Mouse (Mus musculus) forebrain, embryonic 14.5 days (tissue): Measurements from ENCODE around the gene Gm9903. TPM values are rescaled to one million over a fixed set of nuclear protein-coding genes. Genes with fewer than 3 reads are reported as not detected.

Source experiments
- ATAC-seq: fragments of 200-750 bp; cut with Nextera tagmentation; 2 replicates; pipeline ENCODE4 v1.8.0; 2017; ENCODE audit warnings: mild to moderate bottlenecking, moderate library complexity
- DNase-seq: peaks from one replicate; pipeline ENCODE4 v3.0.0-alpha.2; 2015; ENCODE audit warnings: low spot score
- H3K27ac ChIP-seq: fragments of 300-500 bp; sonication (generic); 2 replicates; pipeline ENCODE4 v1.5.1; 2014; ENCODE audit warnings: low read depth, mild to moderate bottlenecking, control low read depth, low read length, moderate library complexity
- H3K27me3 ChIP-seq: fragments of 300-500 bp; sonication (generic); replicated peaks from 2 replicates; pipeline ENCODE4 v1.6.1; 2014; ENCODE audit warnings: low read length, control low read depth, mixed read lengths; ENCODE audit not compliant: control insufficient read depth, insufficient read depth
- H3K36me3 ChIP-seq: fragments of 300-500 bp; sonication (generic); 2 replicates; pipeline ENCODE4 v1.6.1; 2014; ENCODE audit warnings: low read length, control low read depth; ENCODE audit not compliant: control insufficient read depth, insufficient read depth
- H3K4me1 ChIP-seq: fragments of 300-500 bp; sonication (generic); 2 replicates; pipeline ENCODE4 v1.6.1; 2014; ENCODE audit warnings: antibody characterized with exemption, low read length, control low read depth; ENCODE audit not compliant: control insufficient read depth, insufficient read depth
- H3K4me2 ChIP-seq: fragments of 300-500 bp; sonication (generic); 2 replicates; pipeline ENCODE4 v1.6.1; 2014; ENCODE audit warnings: mild to moderate bottlenecking, control low read depth, low read length
- H3K4me3 ChIP-seq: fragments of 300-500 bp; sonication (generic); 2 replicates; pipeline ENCODE4 v1.5.1; 2014; ENCODE audit warnings: low read depth, low read length, control low read depth
- H3K9ac ChIP-seq: fragments of 300-500 bp; sonication (generic); 2 replicates; pipeline ENCODE4 v1.6.1; 2014; ENCODE audit warnings: mild to moderate bottlenecking, low read length, control low read depth, moderate library complexity
- H3K9me3 ChIP-seq: fragments of 300-500 bp; sonication (generic); replicated peaks from 2 replicates; pipeline ENCODE4 v1.6.1; 2016; ENCODE audit warnings: low read length, control low read depth, mixed read lengths; ENCODE audit not compliant: control insufficient read depth
- WGBS: fragments of 180-500 bp; shearing (Covaris S2); extraction: QIAGEN DNeasy Blood & Tissue Kit; methylation state at CpG from one replicate; pipeline ENCODE4 v1.1.7; 2014; 5-methylcytosine and 5-hydroxymethylcytosine counted together
- polyA plus RNA-seq: library from polyadenylated mRNA; unstranded; fragments of >200 nt; fragmentation: Nextera tagmentation; extraction: Ambion mirVana; gene quantifications from 2 replicates; pipeline ENCODE4 v1.2.1, GENCODE M21; 2014

Gene Gm9903
- 0.45 and 0.48 TPM in 2 replicates for polyA plus RNA-seq

GRCm38 (mm10) chr5:33629301-33629987 lies at the start of gene Gm9903, which contains the start of gene Fam53a:
Gene Gm9903, plus strand, starts transcription at chr5:33629925.
Gene Fam53a, minus strand, starts transcription at chr5:33629635.
- WGBS = under 1% methylated on average over 87 of the region's 99 CpGs
- H3K4me1 ChIP-seq = peaks cover 15% of the 10 kb centered on the region
- peak within 1 kb of the TSS; percentile 79 for H3K27ac ChIP-seq
- H3K4me2 ChIP-seq = peak within 1 kb of the TSS; percentile 91
- ATAC-seq (peak; percentile 97), DNase-seq (peak; percentile 97)
- no peaks in the 10 kb centered on the region for H3K27me3 ChIP-seq
- peak within 1 kb of the TSS; percentile 68 for H3K9ac ChIP-seq
- H3K9me3 ChIP-seq = no peaks in the 10 kb centered on the region
- peak within 1 kb of the TSS; percentile 71 for H3K4me3 ChIP-seq
- no peaks in the 10 kb centered on the region for H3K36me3 ChIP-seq

DNA sequence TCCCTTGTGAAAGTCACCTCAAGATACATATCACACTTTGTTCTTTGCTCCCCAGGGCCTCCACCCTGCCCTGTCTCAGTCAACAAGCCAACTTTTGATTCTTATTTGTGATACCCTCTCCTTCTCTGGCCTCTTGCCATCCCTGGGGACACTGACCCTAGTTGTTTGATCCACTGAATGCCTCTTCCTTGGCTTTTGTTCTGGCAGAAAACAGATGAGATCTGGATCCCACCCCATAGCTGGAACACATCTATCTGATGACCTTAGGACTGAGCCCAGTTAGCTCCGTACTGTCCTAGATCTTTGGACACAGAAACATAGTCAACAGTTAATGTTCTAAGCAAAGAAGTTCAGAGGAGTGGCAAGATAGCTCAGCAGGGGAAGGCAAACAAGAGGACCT lies 49.4 kb upstream of the Gm9903 start:
- H3K27ac ChIP-seq = no peak overlapping the region
- ATAC-seq (no peak), DNase-seq (no peak)
- no peak overlapping the region for H3K9ac ChIP-seq
- 81% methylated on average over 1 of the region's 1 CpGs for WGBS
- H3K9me3 ChIP-seq = no peaks in the 10 kb centered on the region
- no peaks in the 10 kb centered on the region for H3K4me1 ChIP-seq
- no peaks in the 10 kb centered on the region for H3K36me3 ChIP-seq
- H3K27me3 ChIP-seq = no peaks in the 10 kb centered on the region
- H3K4me2 ChIP-seq = no peak overlapping the region
- H3K4me3 ChIP-seq = no peak overlapping the region

DNA sequence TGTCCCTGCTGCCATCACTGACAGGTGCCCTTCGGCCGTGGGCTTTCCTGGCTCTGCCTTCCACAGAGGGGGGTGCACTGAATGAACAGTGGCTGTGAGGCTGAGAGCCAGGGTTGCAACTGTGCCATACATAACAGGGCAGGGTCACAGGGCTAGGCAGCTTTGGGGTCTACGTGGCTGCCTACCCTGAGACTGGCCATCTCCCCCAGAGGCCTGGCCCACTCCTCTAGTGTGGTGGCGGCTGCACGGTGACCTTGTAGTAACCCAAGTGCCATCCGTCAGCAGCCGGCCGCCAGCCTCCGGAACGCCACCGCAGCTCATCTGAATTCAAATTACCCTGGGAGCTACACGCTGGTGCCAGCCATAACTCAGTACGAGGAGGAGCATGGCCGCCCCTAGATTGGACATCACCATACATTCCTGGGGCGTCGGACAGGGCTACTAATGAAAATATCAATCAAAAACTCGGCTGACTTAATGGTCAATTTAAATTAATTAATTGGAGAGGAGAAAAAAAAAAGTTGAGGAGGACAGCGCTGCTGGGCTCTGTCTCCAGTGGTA lies 42.1 kb upstream of the Gm9903 start:
- Histone ChIP-seq H3K36me3 (no peaks in the 10 kb centered on the region), H3K4me1 (no peaks in the 10 kb centered on the region), H3K9ac (no peak overlapping the region), H3K27ac (no peak overlapping the region), H3K4me3 (no peak overlapping the region), H3K9me3 (no peaks in the 10 kb centered on the region), H3K27me3 (0 out of 2 replicates have a peak, but pooled peaks cover 4% of the 10 kb centered on the region), H3K4me2 (no peak overlapping the region)
- WGBS = 80% methylated on average over 18 of the region's 18 CpGs
- DNase-seq = no peak
- ATAC-seq = no peak

GRCm38 (mm10) chr5:33588066-33588465 lies 41.7 kb upstream of the Gm9903 start:
- Histone ChIP-seq H3K4me2 (no peak overlapping the region), H3K4me1 (no peaks in the 10 kb centered on the region), H3K9me3 (no peaks in the 10 kb centered on the region), H3K36me3 (no peaks in the 10 kb centered on the region), H3K9ac (no peak overlapping the region), H3K4me3 (no peak overlapping the region), H3K27me3 (0 out of 2 replicates have a peak, but pooled peaks cover 4% of the 10 kb centered on the region), H3K27ac (no peak overlapping the region)
- no peak for DNase-seq
- 71% methylated on average over 3 of the region's 3 CpGs for WGBS
- no peak for ATAC-seq

DNA sequence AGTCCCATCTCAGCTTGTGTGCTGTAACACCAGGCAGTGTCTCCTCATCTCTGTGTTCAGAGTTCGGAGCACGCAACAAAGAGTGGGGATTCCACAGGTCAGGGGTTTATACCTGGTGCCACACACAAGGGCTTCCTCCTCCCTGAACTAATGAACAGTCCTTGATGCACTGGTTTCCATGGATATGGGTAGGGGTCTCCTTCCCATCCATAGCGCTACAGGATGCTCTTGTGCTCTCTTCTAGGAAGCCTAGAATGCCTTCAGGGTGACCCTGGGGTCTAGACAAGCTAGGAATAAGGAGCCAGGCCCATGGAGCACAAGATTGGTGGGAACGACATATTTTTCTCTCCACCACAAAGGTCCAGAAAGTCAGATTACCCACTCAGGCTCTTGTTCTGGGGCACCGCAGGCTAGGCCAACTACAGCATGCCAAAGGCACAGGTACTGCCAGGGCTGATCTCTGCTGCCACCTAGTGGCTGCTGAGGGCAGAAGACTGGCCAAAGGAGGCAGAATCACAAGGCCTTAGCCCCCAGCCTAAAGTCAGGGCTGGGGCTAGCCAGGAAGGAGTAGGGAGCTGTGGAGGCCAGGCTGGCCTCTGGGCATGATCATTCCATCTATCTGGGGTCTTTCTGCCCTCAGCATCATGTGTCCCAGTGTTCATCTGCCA lies 40.4 kb upstream of the Gm9903 start:
- Histone ChIP-seq H3K27me3 (0 out of 2 replicates have a peak, but pooled peaks cover 4% of the 10 kb centered on the region), H3K4me2 (no peak overlapping the region), H3K4me3 (no peak overlapping the region), H3K9me3 (no peaks in the 10 kb centered on the region), H3K27ac (no peak overlapping the region), H3K9ac (no peak overlapping the region), H3K36me3 (no peaks in the 10 kb centered on the region), H3K4me1 (no peaks in the 10 kb centered on the region)
- DNase-seq (peak; percentile 88), ATAC-seq (peak; percentile 62; the same call in 1 of the 2 replicates)
- WGBS = 72% methylated on average over 5 of the region's 5 CpGs

DNA sequence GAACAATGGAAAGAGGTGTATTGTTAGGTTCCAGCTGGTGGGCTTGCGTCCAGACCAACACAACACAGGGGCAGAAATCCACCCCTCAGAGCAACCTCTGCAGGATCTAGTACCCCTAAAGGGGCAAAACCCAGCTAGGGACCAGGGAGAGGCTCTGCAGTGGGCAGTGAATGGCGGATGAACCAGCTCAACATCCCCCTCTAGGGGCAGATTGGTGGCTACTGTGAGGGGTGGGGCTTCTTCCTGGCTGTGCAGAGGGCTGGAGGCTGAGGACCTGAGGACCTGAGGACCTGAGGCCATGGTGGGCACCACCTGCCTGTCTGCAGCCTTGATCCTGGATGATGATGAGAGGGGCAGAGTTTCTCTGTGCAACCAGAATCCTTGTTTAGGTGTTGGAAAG lies 36.1 kb upstream of the Gm9903 start:
- DNase-seq (peak; percentile 3), ATAC-seq (no peak)
- H3K4me2 ChIP-seq = no peak overlapping the region
- no peak overlapping the region for H3K4me3 ChIP-seq
- no peaks in the 10 kb centered on the region for H3K4me1 ChIP-seq
- no peak overlapping the region for H3K27ac ChIP-seq
- whole genome bisulfite sequencing = 31% methylated on average over 2 of the region's 2 CpGs
- H3K27me3 ChIP-seq = 0 out of 2 replicates have a peak, but pooled peaks cover 3% of the 10 kb centered on the region
- no peaks in the 10 kb centered on the region for H3K36me3 ChIP-seq
- H3K9ac ChIP-seq = no peak overlapping the region
- H3K9me3 ChIP-seq = no peaks in the 10 kb centered on the region

- ATAC-seq = no peak
- WGBS = 88% methylated on average over 5 of the region's 5 CpGs
- no peaks in the 10 kb centered on the region for H3K4me1 ChIP-seq
- H3K4me2 ChIP-seq = no peak overlapping the region
- H3K9ac ChIP-seq = no peak overlapping the region
- H3K36me3 ChIP-seq = peaks cover 43% of the 10 kb centered on the region
- H3K9me3 ChIP-seq = no peaks in the 10 kb centered on the region
- H3K27me3 ChIP-seq = no peaks in the 10 kb centered on the region
- no peak for DNase-seq
- H3K27ac ChIP-seq = no peak overlapping the region
- H3K4me3 ChIP-seq = no peak overlapping the region
These were observed 24.4 kb upstream of the Gm9903 start for GRCm38 (mm10) chr5:33605314-33605713.

GRCm38 (mm10) chr5:33606631-33607030 lies 23.1 kb upstream of the Gm9903 start:
- DNase-seq = no peak
- Histone ChIP-seq H3K27me3 (no peaks in the 10 kb centered on the region), H3K36me3 (peaks cover 43% of the 10 kb centered on the region), H3K27ac (no peak overlapping the region), H3K9ac (no peak overlapping the region), H3K4me2 (no peak overlapping the region), H3K4me1 (no peaks in the 10 kb centered on the region), H3K9me3 (no peaks in the 10 kb centered on the region), H3K4me3 (no peak overlapping the region)
- ATAC-seq = no peak
- 82% methylated on average over 7 of the region's 7 CpGs for WGBS

DNA sequence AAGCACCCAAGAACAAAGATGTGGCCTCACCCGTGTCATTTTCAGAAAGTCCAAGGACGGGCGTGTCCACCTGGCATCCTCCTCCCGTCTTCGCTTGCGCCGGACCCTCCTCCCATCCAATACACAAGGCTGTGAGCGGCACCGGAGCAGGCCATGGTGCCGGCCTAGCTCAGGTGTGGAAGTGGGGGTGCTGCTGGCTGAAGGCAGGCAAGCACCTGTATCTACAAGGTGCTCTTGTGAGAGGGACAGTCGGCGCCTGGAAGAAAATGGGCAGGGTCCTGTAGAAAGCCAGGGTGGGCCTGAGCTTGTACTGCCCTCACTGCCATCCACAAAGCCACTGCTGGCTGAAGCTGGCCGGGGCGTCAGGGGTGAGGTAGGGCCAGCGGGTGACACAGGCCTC lies 22.3 kb upstream of the Gm9903 start:
- Histone ChIP-seq H3K4me1 (no peaks in the 10 kb centered on the region), H3K27ac (no peak overlapping the region), H3K4me3 (no peak overlapping the region), H3K9me3 (no peaks in the 10 kb centered on the region), H3K27me3 (no peaks in the 10 kb centered on the region), H3K9ac (no peak overlapping the region), H3K4me2 (no peak overlapping the region), H3K36me3 (peaks cover 43% of the 10 kb centered on the region)
- no peak for ATAC-seq
- WGBS = 96% methylated on average over 14 of the region's 15 CpGs
- no peak for DNase-seq
